Mouse (Mus musculus): Measurements from ENCODE around the gene Phf21a. TPM values are rescaled to one million over a fixed set of nuclear protein-coding genes. Genes with fewer than 3 reads are reported as not detected.

The Phf21a gene
- polyA plus RNA-seq, 1 experiment from 2014 or later, result 46.2 TPM

DNA sequence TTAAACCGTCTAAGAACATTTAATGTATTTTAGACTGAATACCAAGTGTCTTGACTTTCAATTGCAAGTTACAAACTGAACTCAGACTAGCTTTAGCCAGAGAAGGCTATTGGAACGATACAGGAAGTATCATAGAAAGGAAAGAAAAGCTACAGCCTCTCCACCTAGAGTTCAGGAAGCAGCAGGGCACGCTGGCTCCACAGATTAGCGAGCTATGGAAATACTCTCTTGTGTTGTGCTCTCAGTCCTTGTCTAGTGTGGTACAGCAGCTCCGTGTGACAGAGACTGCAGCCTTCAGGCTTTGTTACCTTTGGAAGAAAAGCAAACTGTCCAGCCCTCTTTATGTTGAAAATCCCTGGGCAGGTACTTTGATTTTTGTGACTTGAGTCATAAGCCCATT lies 176.3 kb downstream of the Phf21a start:
- Histone ChIP-seq H3K4me1 (replicated peaks; ENCODE audit: control insufficient read depth, insufficient read depth, low read length) (no peaks in the 10 kb centered on the region), H3K9ac (ENCODE audit: low read depth, low read length) (no peak overlapping the region), H3K4me2 (replicated peaks; ENCODE audit: low read depth, low read length) (no peak overlapping the region), H3K4me3 (ENCODE audit: low read depth, low read length) (no peak overlapping the region), H3K36me3 (ENCODE audit: control insufficient read depth, insufficient read depth, low read length) (no peaks in the 10 kb centered on the region), H3K27me3 (ENCODE audit: control insufficient read depth, insufficient read depth, low read length) (no peaks in the 10 kb centered on the region), H3K27ac (ENCODE audit: low read depth, low read length) (no peak overlapping the region), H3K9me3 (ENCODE audit: control insufficient read depth, low read length) (no peaks in the 10 kb centered on the region)
- 96% methylated on average over 5 of the region's 5 CpGs for WGBS
- ATAC-seq (ENCODE audit: low FRiP score), result no peak
- DNase-seq (ENCODE audit: low spot score), result no peak

- H3K4me1 ChIP-seq (replicated peaks; ENCODE audit: control insufficient read depth, insufficient read depth, low read length), result no peaks in the 10 kb centered on the region
- H3K36me3 ChIP-seq (ENCODE audit: control insufficient read depth, insufficient read depth, low read length), result no peaks in the 10 kb centered on the region
- 77% methylated on average over 2 of the region's 2 CpGs for WGBS
- H3K4me3 ChIP-seq (ENCODE audit: low read depth, low read length), result no peak overlapping the region
- no peaks in the 10 kb centered on the region for H3K9me3 ChIP-seq (ENCODE audit: control insufficient read depth, low read length)
- ATAC-seq (ENCODE audit: low FRiP score) (no peak), DNase-seq (ENCODE audit: low spot score) (no peak)
- H3K4me2 ChIP-seq (replicated peaks; ENCODE audit: low read depth, low read length), result no peak overlapping the region
- no peak overlapping the region for H3K27ac ChIP-seq (ENCODE audit: low read depth, low read length)
- no peak overlapping the region for H3K9ac ChIP-seq (ENCODE audit: low read depth, low read length)
- no peaks in the 10 kb centered on the region for H3K27me3 ChIP-seq (ENCODE audit: control insufficient read depth, insufficient read depth, low read length)
Measured at GRCm38 (mm10) chr2:92272510-92272909, 179.6 kb downstream of the Phf21a start.

DNA sequence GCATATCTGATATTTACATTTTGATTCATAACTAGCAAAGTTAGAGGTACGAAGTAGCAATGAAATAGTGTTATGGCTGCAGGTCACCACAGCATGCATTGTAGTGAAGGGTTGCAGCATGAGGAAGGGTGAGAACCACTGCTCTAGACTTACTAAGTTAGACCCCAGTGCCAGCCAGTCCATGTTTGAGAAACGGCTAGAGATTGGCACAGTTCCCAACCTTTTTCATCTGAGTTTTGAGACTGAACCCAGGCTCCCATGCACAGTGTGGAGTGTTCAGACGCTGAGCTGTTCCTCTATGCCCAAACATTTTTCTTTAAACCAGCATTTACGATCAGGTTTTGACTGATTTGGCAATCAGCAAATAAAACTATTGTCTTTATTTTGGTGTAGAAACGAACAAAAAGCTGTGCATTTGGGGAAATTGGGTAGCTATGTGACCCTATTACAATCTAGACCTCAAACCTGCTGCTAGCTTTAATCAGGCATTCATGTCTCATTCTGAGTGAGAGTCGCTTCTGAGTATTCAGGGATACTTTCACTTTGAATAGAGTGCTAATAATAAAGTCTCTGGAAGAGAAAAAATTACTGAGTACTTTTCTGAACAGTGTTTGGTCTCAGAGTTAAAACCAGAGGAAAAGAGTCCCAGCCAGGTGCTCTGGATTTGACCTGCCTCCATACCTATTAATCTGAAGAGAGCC lies 180.3 kb downstream of the Phf21a start:
- ATAC-seq (ENCODE audit: low FRiP score) (no peak), DNase-seq (ENCODE audit: low spot score) (no peak)
- WGBS, result 91% methylated on average over 6 of the region's 6 CpGs
- Histone ChIP-seq H3K4me2 (replicated peaks; ENCODE audit: low read depth, low read length) (no peak overlapping the region), H3K27me3 (ENCODE audit: control insufficient read depth, insufficient read depth, low read length) (no peaks in the 10 kb centered on the region), H3K9me3 (ENCODE audit: control insufficient read depth, low read length) (no peaks in the 10 kb centered on the region), H3K9ac (ENCODE audit: low read depth, low read length) (no peak overlapping the region), H3K4me1 (replicated peaks; ENCODE audit: control insufficient read depth, insufficient read depth, low read length) (no peaks in the 10 kb centered on the region), H3K4me3 (ENCODE audit: low read depth, low read length) (no peak overlapping the region), H3K27ac (ENCODE audit: low read depth, low read length) (no peak overlapping the region), H3K36me3 (ENCODE audit: control insufficient read depth, insufficient read depth, low read length) (no peaks in the 10 kb centered on the region)

DNA sequence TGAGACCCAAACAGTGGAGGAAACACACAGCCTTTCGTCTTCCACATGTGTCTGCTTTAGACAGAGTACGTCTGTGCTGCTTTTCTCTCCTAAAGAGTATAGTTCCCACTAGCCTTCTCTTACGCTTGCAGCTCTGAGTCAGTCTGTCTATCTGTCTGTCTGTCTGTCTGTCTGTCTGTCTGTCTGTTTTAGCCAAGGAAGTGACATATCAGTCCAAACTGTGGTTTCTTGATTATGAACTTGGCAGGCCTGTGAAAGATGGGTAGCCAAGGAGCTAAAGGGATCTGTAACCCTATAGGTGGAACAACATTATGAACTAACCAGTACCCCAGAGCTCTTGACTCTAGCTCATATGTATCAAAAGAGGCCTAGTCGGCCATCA lies 180.9 kb downstream of the Phf21a start:
- no peak for ATAC-seq (ENCODE audit: low FRiP score)
- WGBS, result 94% methylated on average over 4 of the region's 4 CpGs
- no peak overlapping the region for H3K9ac ChIP-seq (ENCODE audit: low read depth, low read length)

DNA sequence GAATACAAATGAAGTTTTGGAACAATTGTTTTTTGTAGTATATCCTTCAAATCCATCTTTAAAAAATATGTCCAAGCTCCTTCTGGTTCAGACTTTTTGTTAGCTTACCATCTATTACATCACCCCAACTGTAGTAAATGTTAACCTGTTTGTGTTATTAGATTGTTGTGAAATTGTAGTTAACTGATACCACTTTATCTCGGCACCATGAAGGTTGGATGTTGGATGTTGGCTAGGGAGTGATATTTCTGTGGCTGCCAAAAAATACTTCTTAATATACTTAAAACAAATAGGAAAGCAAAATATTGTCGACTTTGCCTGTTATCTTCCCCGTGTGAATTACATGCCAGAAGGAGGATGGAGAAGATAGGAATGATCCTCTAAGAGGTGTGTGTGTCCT lies 184.9 kb downstream of the Phf21a start:
- DNase-seq (ENCODE audit: low spot score), result no peak
- H3K9ac ChIP-seq (ENCODE audit: low read depth, low read length), result no peak overlapping the region
- ATAC-seq (ENCODE audit: low FRiP score), result no peak
- H3K36me3 ChIP-seq (ENCODE audit: control insufficient read depth, insufficient read depth, low read length), result no peaks in the 10 kb centered on the region
- H3K9me3 ChIP-seq (ENCODE audit: control insufficient read depth, low read length), result no peaks in the 10 kb centered on the region
- no peak overlapping the region for H3K4me3 ChIP-seq (ENCODE audit: low read depth, low read length)
- no peak overlapping the region for H3K27ac ChIP-seq (ENCODE audit: low read depth, low read length)
- H3K27me3 ChIP-seq (ENCODE audit: control insufficient read depth, insufficient read depth, low read length), result no peaks in the 10 kb centered on the region
- H3K4me1 ChIP-seq (replicated peaks; ENCODE audit: control insufficient read depth, insufficient read depth, low read length), result no peaks in the 10 kb centered on the region
- WGBS, result 89% methylated on average over 3 of the region's 3 CpGs
- no peak overlapping the region for H3K4me2 ChIP-seq (replicated peaks; ENCODE audit: low read depth, low read length)

More for the DNA sequence above, 180.9 kb downstream of the Phf21a start:
- no peaks in the 10 kb centered on the region for H3K4me1 ChIP-seq (replicated peaks; ENCODE audit: control insufficient read depth, insufficient read depth, low read length)
- no peaks in the 10 kb centered on the region for H3K36me3 ChIP-seq (ENCODE audit: control insufficient read depth, insufficient read depth, low read length)
- H3K4me3 ChIP-seq (ENCODE audit: low read depth, low read length), result no peak overlapping the region
- no peaks in the 10 kb centered on the region for H3K9me3 ChIP-seq (ENCODE audit: control insufficient read depth, low read length)
- H3K27ac ChIP-seq (ENCODE audit: low read depth, low read length), result no peak overlapping the region
- H3K27me3 ChIP-seq (ENCODE audit: control insufficient read depth, insufficient read depth, low read length), result no peaks in the 10 kb centered on the region
- no peak overlapping the region for H3K4me2 ChIP-seq (replicated peaks; ENCODE audit: low read depth, low read length)
- DNase-seq (ENCODE audit: low spot score), result no peak

- H3K27ac ChIP-seq (ENCODE audit: low read depth, low read length), result no peak overlapping the region
- H3K4me3 ChIP-seq (ENCODE audit: low read depth, low read length), result no peak overlapping the region
- H3K36me3 ChIP-seq (ENCODE audit: control insufficient read depth, insufficient read depth, low read length), result no peaks in the 10 kb centered on the region
- ATAC-seq (ENCODE audit: low FRiP score) (no peak), DNase-seq (ENCODE audit: low spot score) (no peak)
- 88% methylated on average over 7 of the region's 7 CpGs for WGBS
- no peaks in the 10 kb centered on the region for H3K4me1 ChIP-seq (replicated peaks; ENCODE audit: control insufficient read depth, insufficient read depth, low read length)
- H3K27me3 ChIP-seq (ENCODE audit: control insufficient read depth, insufficient read depth, low read length), result no peaks in the 10 kb centered on the region
- no peak overlapping the region for H3K4me2 ChIP-seq (replicated peaks; ENCODE audit: low read depth, low read length)
- no peaks in the 10 kb centered on the region for H3K9me3 ChIP-seq (ENCODE audit: control insufficient read depth, low read length)
- H3K9ac ChIP-seq (ENCODE audit: low read depth, low read length), result no peak overlapping the region
Measured at GRCm38 (mm10) chr2:92278663-92279062, 185.7 kb downstream of the Phf21a start.

- WGBS, result 83% methylated on average over 6 of the region's 6 CpGs
- Histone ChIP-seq H3K4me2 (replicated peaks; ENCODE audit: low read depth, low read length) (no peak overlapping the region), H3K27ac (ENCODE audit: low read depth, low read length) (no peak overlapping the region), H3K9ac (ENCODE audit: low read depth, low read length) (no peak overlapping the region), H3K4me1 (replicated peaks; ENCODE audit: control insufficient read depth, insufficient read depth, low read length) (no peaks in the 10 kb centered on the region), H3K27me3 (ENCODE audit: control insufficient read depth, insufficient read depth, low read length) (no peaks in the 10 kb centered on the region), H3K36me3 (ENCODE audit: control insufficient read depth, insufficient read depth, low read length) (no peaks in the 10 kb centered on the region), H3K9me3 (ENCODE audit: control insufficient read depth, low read length) (no peaks in the 10 kb centered on the region), H3K4me3 (ENCODE audit: low read depth, low read length) (no peak overlapping the region)
- DNase-seq (ENCODE audit: low spot score) (no peak), ATAC-seq (ENCODE audit: low FRiP score) (no peak)
Measured at GRCm38 (mm10) chr2:92279398-92279797, 186.5 kb downstream of the Phf21a start.

GRCm38 (mm10) chr2:92285597-92285996 lies 192.7 kb downstream of the Phf21a start:
- DNase-seq (ENCODE audit: low spot score) (no peak), ATAC-seq (ENCODE audit: low FRiP score) (no peak)
- Histone ChIP-seq H3K9me3 (ENCODE audit: control insufficient read depth, low read length) (no peaks in the 10 kb centered on the region), H3K36me3 (ENCODE audit: control insufficient read depth, insufficient read depth, low read length) (no peaks in the 10 kb centered on the region), H3K4me2 (replicated peaks; ENCODE audit: low read depth, low read length) (no peak overlapping the region), H3K27ac (ENCODE audit: low read depth, low read length) (no peak overlapping the region), H3K4me3 (ENCODE audit: low read depth, low read length) (no peak overlapping the region), H3K4me1 (replicated peaks; ENCODE audit: control insufficient read depth, insufficient read depth, low read length) (no peaks in the 10 kb centered on the region), H3K27me3 (ENCODE audit: control insufficient read depth, insufficient read depth, low read length) (no peaks in the 10 kb centered on the region), H3K9ac (ENCODE audit: low read depth, low read length) (no peak overlapping the region)
- 81% methylated on average over 5 of the region's 5 CpGs for WGBS

DNA sequence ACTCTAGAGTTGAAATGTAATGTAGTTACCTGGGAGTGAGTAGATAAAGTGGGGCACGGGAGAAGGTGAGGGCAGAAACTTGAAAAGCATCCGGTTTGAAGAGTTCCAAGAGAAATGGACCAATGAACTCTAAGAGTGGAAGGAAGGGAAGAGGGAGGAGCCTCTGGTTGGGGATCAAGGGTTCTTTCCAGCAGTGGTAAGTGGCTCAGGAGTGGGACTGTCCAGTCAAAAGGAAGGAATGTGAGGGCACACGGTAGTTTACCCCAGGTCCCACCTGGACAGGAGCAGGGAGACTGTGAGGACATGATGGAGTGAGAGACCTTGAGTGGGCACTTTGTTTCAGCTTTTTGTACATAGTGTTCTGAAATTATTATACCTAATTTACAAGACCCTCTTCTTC lies 196.4 kb downstream of the Phf21a start:
- Histone ChIP-seq H3K9ac (ENCODE audit: low read depth, low read length) (no peak overlapping the region), H3K4me2 (replicated peaks; ENCODE audit: low read depth, low read length) (no peak overlapping the region), H3K27me3 (ENCODE audit: control insufficient read depth, insufficient read depth, low read length) (no peaks in the 10 kb centered on the region), H3K4me3 (ENCODE audit: low read depth, low read length) (no peak overlapping the region), H3K4me1 (replicated peaks; ENCODE audit: control insufficient read depth, insufficient read depth, low read length) (no peaks in the 10 kb centered on the region), H3K27ac (ENCODE audit: low read depth, low read length) (no peak overlapping the region), H3K9me3 (ENCODE audit: control insufficient read depth, low read length) (no peaks in the 10 kb centered on the region), H3K36me3 (ENCODE audit: control insufficient read depth, insufficient read depth, low read length) (no peaks in the 10 kb centered on the region)
- ATAC-seq (ENCODE audit: low FRiP score) (no peak), DNase-seq (ENCODE audit: low spot score) (no peak)
- 81% methylated on average over 3 of the region's 3 CpGs for WGBS
